Mouse (Mus musculus): ENCODE measurements around the gene Styxl1.

Gene Styxl1

DNA sequence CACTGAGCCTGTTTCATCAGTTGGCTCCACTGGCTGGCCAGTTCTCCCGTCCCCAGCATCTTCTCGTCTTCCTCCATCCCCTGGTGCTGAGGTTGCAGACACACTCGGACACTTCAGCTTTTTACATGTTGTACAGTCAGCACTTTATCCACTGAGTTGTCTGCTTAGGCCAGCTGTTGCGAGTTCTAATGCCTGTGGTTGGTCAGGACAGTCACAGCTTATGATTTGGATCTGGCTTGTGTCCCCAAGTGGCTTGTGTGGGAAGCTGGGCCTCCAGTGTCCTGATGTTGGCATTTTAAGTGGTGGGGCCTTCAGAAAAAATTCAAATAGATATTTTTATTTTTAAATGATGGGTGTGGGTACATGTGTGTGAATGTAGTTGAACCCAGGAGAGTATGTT lies 72.8 kb downstream of the Styxl1 start:
- no peak for ATAC-seq (ENCODE audit: insufficient number of reproducible peaks, low FRiP score, low TSS enrichment)

DNA sequence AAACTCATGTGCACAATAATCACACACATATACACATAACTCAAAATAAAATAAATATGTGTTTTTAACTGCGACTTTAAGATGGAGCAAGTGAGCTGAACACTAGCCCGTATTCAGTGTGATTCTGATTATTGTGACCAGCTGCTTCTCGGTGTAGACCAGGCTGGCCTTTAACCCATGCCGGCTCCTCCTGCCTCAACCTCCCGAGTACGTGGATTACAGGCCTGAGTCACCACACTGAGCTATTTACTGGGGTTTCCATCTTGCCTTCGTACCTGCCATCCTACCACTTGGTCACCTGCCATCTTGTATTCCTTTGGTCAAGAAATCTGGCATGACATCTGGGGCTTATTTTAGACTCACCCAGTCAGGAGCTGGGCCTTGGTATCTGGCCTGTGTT lies 74.8 kb downstream of the Styxl1 start:
- ATAC-seq (ENCODE audit: insufficient number of reproducible peaks, low FRiP score, low TSS enrichment), result no peak

- ATAC-seq (ENCODE audit: insufficient number of reproducible peaks, low FRiP score, low TSS enrichment), result no peak
Observed at GRCm38 (mm10) chr5:135702682-135703192, 75.4 kb downstream of the Styxl1 start.

- ATAC-seq (ENCODE audit: insufficient number of reproducible peaks, low FRiP score, low TSS enrichment), result no peak
Observed at GRCm38 (mm10) chr5:135702190-135702589, 76.0 kb downstream of the Styxl1 start.

GRCm38 (mm10) chr5:135701601-135702000 lies 76.6 kb downstream of the Styxl1 start:
- no peak for ATAC-seq (ENCODE audit: insufficient number of reproducible peaks, low FRiP score, low TSS enrichment)

DNA sequence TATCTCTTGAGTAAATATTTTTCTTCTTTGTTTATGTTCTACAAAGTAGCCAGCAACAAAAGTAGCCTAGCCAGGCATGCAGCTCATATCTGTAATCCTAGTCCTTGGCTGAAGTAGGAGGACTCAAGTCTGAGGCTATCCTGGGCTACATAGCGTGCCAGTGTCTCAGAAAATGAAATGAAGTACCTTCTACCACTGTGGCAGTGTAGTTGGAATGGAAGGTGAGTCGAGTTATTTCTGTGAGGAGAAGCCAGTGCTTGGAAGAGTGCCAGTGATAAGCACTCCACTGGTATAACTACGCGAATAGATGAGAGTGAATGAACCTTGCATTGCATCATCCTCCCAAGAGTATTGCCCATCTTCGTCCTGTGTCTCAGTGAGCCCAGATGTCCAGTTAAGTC lies 80.5 kb downstream of the Styxl1 start:
- ATAC-seq (ENCODE audit: insufficient number of reproducible peaks, low FRiP score, low TSS enrichment), result no peak
